Mouse (Mus musculus) MEL (cell line): ENCODE data around the gene Marf1.
A peak's percentile ranks its signal among the peaks of the same experiment; 100 is the strongest.

Experiments used
- CTCF ChIP-seq, 3 experiments: IDR thresholded peaks in 2 of 3; conservative IDR thresholded peaks in 1 of 3; 2 replicates each; pipeline ENCODE4 v1.5.1; 2011 to 2012; ENCODE audit warnings: low read length in 3 of 3, low read depth in 2 of 3, mild to moderate bottlenecking in 2 of 3, improper control_type of control experiment in 1 of 3, inconsistent platforms in 1 of 3, mixed read lengths in 1 of 3, moderate library complexity in 1 of 3; ENCODE audit not compliant: control insufficient read depth in 1 of 3, insufficient read depth in 1 of 3, poor library complexity in 1 of 3, severe bottlenecking in 1 of 3
- EP300 ChIP-seq, 2 experiments: IDR thresholded peaks; 2 replicates each; pipeline ENCODE4 v1.6.1; 2011; ENCODE audit warnings: improper control_type of control experiment in 2 of 2, low read length in 2 of 2, low read depth in 1 of 2, mild to moderate bottlenecking in 1 of 2
- GATA1 ChIP-seq: IDR thresholded peaks from 2 replicates; pipeline ENCODE4 v1.6.1; 2011; ENCODE audit warnings: low read depth, low read length, improper control_type of control experiment
- MAFK ChIP-seq: IDR thresholded peaks from 2 replicates; pipeline ENCODE4 v1.6.1; 2011; ENCODE audit warnings: low read depth, mild to moderate bottlenecking, low read length, improper control_type of control experiment, borderline replicate concordance
- MAZ ChIP-seq: IDR thresholded peaks from 2 replicates; pipeline ENCODE4 v1.6.1; 2012; ENCODE audit warnings: low read depth, mild to moderate bottlenecking, inconsistent platforms, low read length, improper control_type of control experiment
- POLR2A ChIP-seq, 2 experiments: IDR thresholded peaks; 2 replicates each; pipeline ENCODE4 v1.6.1; 2011 to 2012; ENCODE audit warnings: low read length in 2 of 2, mild to moderate bottlenecking in 2 of 2, control low read depth in 1 of 2, improper control_type of control experiment in 1 of 2, low read depth in 1 of 2, moderate library complexity in 1 of 2; ENCODE audit not compliant: control insufficient read depth in 1 of 2, insufficient read depth in 1 of 2, poor library complexity in 1 of 2
- SIN3A ChIP-seq: IDR thresholded peaks from 2 replicates; pipeline ENCODE4 v1.6.1; 2012; ENCODE audit warnings: low read length, improper control_type of control experiment, inconsistent platforms
- TAL1 ChIP-seq: IDR thresholded peaks from 2 replicates; pipeline ENCODE4 v1.6.1; 2012; ENCODE audit warnings: mild to moderate bottlenecking, inconsistent platforms, low read length, moderate library complexity, mixed read lengths
- USF1 ChIP-seq: IDR thresholded peaks from 2 replicates; pipeline ENCODE4 v1.6.1; 2014; ENCODE audit warnings: low read depth, mild to moderate bottlenecking, inconsistent platforms, low read length, improper control_type of control experiment, moderate library complexity

DNA sequence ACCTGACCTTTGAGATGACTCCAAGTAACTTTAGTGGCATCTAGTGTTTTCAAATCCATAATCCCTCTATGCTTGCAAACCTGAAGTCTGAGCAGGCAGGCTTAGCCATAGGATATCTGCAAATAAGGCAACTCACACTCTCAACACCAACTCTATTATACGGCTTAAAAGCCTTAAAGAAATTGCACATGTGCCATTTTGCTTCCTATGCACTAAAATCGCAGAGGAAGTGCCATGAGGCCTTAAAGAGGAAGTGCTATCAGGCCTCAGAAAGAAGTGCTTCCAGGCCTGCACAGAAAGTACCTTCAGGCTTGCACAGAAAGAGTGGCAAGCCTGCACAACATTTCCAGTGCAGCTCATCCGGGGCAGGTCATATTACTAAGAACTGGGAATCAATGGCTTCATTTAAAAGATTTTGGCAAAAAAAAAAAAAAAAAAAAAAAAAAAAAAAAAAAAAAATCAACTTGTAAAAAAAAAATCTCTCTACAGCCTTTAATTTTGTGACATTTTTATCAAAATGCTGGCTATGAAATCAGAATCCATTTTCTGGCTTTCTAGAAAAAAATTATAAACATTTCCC, 53.4 kb downstream of the Marf1 start:
- TF ChIP-seq TAL1 (no peak), MAZ (no peak), POLR2A (IDR thresholded peaks at IDR 0.05; ENCODE audit: control insufficient read depth in 1 of 2, insufficient read depth in 1 of 2, low read depth in 1 of 2, low read length in 2 of 2, poor library complexity in 1 of 2) (no peak), SIN3A (no peak), CTCF (IDR thresholded peaks at IDR 0.05 in 2 of 3, conservative IDR thresholded peaks at IDR 0.05 in 1 of 3; ENCODE audit: control insufficient read depth in 1 of 3, insufficient read depth in 1 of 3, low read depth in 2 of 3, low read length in 3 of 3, poor library complexity in 1 of 3, severe bottlenecking in 1 of 3) (no peak), USF1 (no peak), GATA1 (no peak), EP300 (IDR thresholded peaks at IDR 0.05; ENCODE audit: low read depth in 1 of 2, low read length in 2 of 2) (peak in 1 of 2 experiments; percentile 17; a peak in 1 of 4 replicates), MAFK (no peak)
